Mouse (Mus musculus): ENCODE results near the gene Chd6. TPM values are rescaled to one million over a fixed set of nuclear protein-coding genes. Genes with fewer than 3 reads are reported as not detected.
"Not testable (repeated sequence)": the region's sequence is repeated elsewhere in the genome, so short reads cannot be mapped to it uniquely, and the experiment has no call there.

The Chd6 gene
- polyA plus RNA-seq, 2 experiments: 27.5 to 29.3 TPM

DNA sequence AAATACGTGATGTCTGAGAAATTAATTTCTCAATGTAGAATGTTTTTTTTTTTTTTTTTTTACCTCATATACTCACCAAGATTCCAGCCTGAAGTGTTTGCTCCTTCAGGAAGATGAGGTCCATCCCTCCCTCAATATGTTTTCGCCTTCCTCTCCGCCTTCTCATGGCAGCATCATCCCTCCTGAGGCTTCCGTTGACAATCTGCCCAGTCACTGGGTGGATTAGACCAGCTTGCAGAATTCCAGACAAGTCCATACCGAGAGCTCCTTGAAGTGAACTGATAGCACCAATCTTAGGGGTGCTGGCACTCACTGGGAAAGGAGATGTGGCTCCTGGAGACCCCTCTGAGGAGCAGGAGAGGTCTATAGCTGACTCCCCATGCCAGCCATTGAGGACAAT is 149.0 kb downstream of the Chd6 start:
- Histone ChIP-seq H3K27ac (replicated peaks; ENCODE audit: low read depth, low read length) (no peak overlapping the region), H3K36me3 (ENCODE audit: control insufficient read depth, insufficient read depth, low read length) (peaks cover 84% of the 10 kb centered on the region), H3K27me3 (ENCODE audit: control insufficient read depth, insufficient read depth, low read length) (no peaks in the 10 kb centered on the region), H3K4me1 (ENCODE audit: control insufficient read depth, insufficient read depth, low read length) (no peaks in the 10 kb centered on the region), H3K9me3 (ENCODE audit: control insufficient read depth, low read length) (no peaks in the 10 kb centered on the region), H3K4me3 (replicated peaks; ENCODE audit: low read length) (no peak overlapping the region), H3K4me2 (replicated peaks; ENCODE audit: low read depth, low read length, severe bottlenecking) (no peak overlapping the region), H3K9ac (ENCODE audit: low read depth, low read length, severe bottlenecking) (no peak overlapping the region)
- DNase-seq (ENCODE audit: low spot score): no peak
- ATAC-seq (ENCODE audit: low FRiP score, low read depth): no peak
- no peak for TF ChIP-seq POLR2A (IDR thresholded peaks at IDR 0.05; ENCODE audit: borderline replicate concordance, extremely low read depth, insufficient read depth, insufficient read length)
- WGBS: 94% methylated on average over 5 of the region's 5 CpGs

DNA sequence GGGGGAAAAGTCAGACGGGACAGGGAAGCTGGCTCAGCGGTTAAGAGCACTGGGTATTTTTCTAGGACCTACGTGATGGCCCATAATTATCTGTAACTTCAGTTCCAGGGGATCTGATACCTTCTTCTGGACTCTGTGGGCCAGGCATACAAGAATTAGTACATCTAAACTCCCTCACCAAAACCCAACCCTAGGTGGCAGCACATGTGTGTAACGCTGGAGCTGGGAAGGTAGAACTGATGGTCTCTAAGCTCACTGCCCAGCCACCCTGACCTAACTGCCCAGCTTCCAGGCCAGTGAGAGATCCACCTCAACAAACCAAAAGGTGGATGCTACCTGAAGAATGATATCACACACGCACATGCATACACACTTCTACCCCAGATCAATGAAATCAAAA is 150.1 kb downstream of the Chd6 start:
- no peak for TF ChIP-seq POLR2A (IDR thresholded peaks at IDR 0.05; ENCODE audit: borderline replicate concordance, extremely low read depth, insufficient read depth, insufficient read length)
- DNase-seq (ENCODE audit: low spot score) (no peak), ATAC-seq (ENCODE audit: low FRiP score, low read depth) (no peak)
- peaks cover 2% of the 10 kb centered on the region; the same call in 1 of the 2 replicates for H3K4me1 ChIP-seq (ENCODE audit: control insufficient read depth, insufficient read depth, low read length)
- 92% methylated on average over 5 of the region's 5 CpGs for WGBS
- no peak overlapping the region for H3K4me2 ChIP-seq (replicated peaks; ENCODE audit: low read depth, low read length, severe bottlenecking)
- no peaks in the 10 kb centered on the region for H3K27me3 ChIP-seq (ENCODE audit: control insufficient read depth, insufficient read depth, low read length)
- no peaks in the 10 kb centered on the region for H3K9me3 ChIP-seq (ENCODE audit: control insufficient read depth, low read length)
- no peak overlapping the region for H3K27ac ChIP-seq (replicated peaks; ENCODE audit: low read depth, low read length)
- no peak overlapping the region for H3K9ac ChIP-seq (ENCODE audit: low read depth, low read length, severe bottlenecking)
- no peak overlapping the region for H3K4me3 ChIP-seq (replicated peaks; ENCODE audit: low read length)
- H3K36me3 ChIP-seq (ENCODE audit: control insufficient read depth, insufficient read depth, low read length): peaks cover 84% of the 10 kb centered on the region

DNA sequence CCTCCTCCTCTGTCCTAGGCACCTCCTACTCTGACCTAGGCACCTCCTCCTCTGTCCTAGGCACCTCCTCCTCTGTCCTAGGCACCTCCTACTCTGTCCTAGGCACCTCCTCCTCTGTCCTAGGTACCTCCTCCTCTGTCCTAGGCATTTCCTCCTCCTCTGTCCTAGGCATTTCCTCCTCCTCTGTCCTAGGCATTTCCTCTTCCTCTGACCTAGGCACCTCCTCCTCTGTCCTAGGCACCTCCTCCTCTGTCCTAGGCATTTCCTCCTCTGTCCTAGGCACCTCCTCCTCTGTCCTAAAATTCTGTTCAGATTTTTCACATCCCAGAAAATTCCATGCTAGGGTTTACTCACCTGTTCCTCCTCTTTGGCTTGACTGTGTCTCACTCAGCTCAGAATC is 151.1 kb downstream of the Chd6 start:
- not testable (repeated sequence) for H3K4me2 ChIP-seq (replicated peaks; ENCODE audit: low read depth, low read length, severe bottlenecking); H3K4me1 ChIP-seq (ENCODE audit: control insufficient read depth, insufficient read depth, low read length); H3K9me3 ChIP-seq (ENCODE audit: control insufficient read depth, low read length); DNase-seq (ENCODE audit: low spot score); ATAC-seq (ENCODE audit: low FRiP score, low read depth); H3K4me3 ChIP-seq (replicated peaks; ENCODE audit: low read length); H3K27ac ChIP-seq (replicated peaks; ENCODE audit: low read depth, low read length); H3K9ac ChIP-seq (ENCODE audit: low read depth, low read length, severe bottlenecking); H3K27me3 ChIP-seq (ENCODE audit: control insufficient read depth, insufficient read depth, low read length)
- H3K36me3 ChIP-seq (ENCODE audit: control insufficient read depth, insufficient read depth, low read length): peaks cover 78% of the 10 kb centered on the region

DNA sequence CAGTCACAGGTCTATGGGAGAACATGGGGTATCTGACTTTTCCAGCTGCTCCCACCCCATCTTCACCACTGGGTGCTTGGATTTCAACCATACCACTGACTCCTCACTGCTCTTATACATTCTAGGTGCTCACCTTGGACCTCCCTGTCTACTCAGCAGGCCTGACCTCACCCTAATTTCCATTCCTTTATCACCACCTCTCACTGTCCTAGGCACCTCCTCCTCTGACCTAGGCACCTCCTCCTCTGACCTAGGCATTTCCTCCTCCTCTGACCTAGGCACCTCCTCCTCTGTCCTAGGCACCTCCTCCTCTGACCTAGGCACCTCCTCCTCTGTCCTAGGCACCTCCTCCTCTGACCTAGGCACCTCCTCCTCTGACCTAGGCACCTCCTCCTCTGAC is 151.6 kb downstream of the Chd6 start:
- H3K4me1 ChIP-seq (ENCODE audit: control insufficient read depth, insufficient read depth, low read length); DNase-seq (ENCODE audit: low spot score); ATAC-seq (ENCODE audit: low FRiP score, low read depth): not testable (repeated sequence)

DNA sequence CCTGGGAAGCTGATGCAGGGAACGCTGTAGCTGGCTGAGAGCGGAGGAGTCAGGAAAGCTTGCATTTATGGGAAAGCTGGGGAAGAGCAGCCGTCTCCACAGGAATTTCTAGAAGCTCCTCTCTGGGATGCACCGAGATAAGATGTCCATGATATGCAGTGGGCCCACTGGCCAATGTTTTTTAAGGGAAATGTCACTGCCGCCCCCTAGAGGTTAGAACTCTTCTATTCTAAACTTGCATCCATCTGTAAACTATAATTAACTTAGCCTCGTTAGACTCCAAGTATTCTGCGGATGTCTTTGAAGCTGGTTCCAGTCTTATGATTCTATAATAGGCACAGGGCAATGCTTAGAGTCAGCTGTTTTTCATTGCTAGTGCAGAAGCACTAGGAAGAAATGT is 153.5 kb downstream of the Chd6 start:
- TF ChIP-seq POLR2A (IDR thresholded peaks at IDR 0.05; ENCODE audit: borderline replicate concordance, extremely low read depth, insufficient read depth, insufficient read length): no peak
- DNase-seq (ENCODE audit: low spot score): peak; percentile 61
- Histone ChIP-seq H3K27ac (replicated peaks; ENCODE audit: low read depth, low read length) (no peak overlapping the region), H3K27me3 (ENCODE audit: control insufficient read depth, insufficient read depth, low read length) (no peaks in the 10 kb centered on the region), H3K4me1 (ENCODE audit: control insufficient read depth, insufficient read depth, low read length) (peaks cover 6% of the 10 kb centered on the region; the same call in 1 of the 2 replicates), H3K36me3 (ENCODE audit: control insufficient read depth, insufficient read depth, low read length) (peaks cover 74% of the 10 kb centered on the region), H3K9ac (ENCODE audit: low read depth, low read length, severe bottlenecking) (no peak overlapping the region), H3K4me2 (replicated peaks; ENCODE audit: low read depth, low read length, severe bottlenecking) (no peak overlapping the region), H3K9me3 (ENCODE audit: control insufficient read depth, low read length) (no peaks in the 10 kb centered on the region), H3K4me3 (replicated peaks; ENCODE audit: low read length) (no peak overlapping the region)
- 49% methylated on average over 7 of the region's 7 CpGs for WGBS
- ATAC-seq (ENCODE audit: low FRiP score, low read depth): peak; percentile 42; the same call in 1 of the 2 replicates

More for the DNA sequence above, 151.6 kb downstream of the Chd6 start:
- not testable (repeated sequence) for H3K4me2 ChIP-seq (replicated peaks; ENCODE audit: low read depth, low read length, severe bottlenecking); H3K27ac ChIP-seq (replicated peaks; ENCODE audit: low read depth, low read length); H3K4me3 ChIP-seq (replicated peaks; ENCODE audit: low read length); H3K27me3 ChIP-seq (ENCODE audit: control insufficient read depth, insufficient read depth, low read length); H3K9me3 ChIP-seq (ENCODE audit: control insufficient read depth, low read length); H3K9ac ChIP-seq (ENCODE audit: low read depth, low read length, severe bottlenecking)
- peaks cover 76% of the 10 kb centered on the region for H3K36me3 ChIP-seq (ENCODE audit: control insufficient read depth, insufficient read depth, low read length)

DNA sequence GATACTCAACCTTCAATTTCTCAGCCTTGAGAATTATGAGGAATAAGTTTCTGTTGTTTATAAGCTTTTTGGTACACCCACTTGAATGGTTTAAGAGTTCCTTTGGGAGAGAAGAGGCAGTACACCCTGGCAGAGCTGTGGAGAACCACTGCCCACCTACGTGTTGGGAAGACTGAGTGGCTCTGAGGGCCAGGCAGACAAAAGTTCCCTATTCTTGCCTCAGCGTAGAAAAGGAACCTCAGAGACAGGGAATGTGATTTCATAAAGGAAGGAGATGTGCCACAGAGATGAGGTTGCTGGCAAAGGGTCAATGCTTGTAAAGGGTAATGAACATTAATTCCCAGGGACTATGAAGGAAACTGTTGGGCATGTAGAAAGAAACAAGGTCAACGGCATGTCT is 154.3 kb downstream of the Chd6 start:
- H3K9me3 ChIP-seq (ENCODE audit: control insufficient read depth, low read length): no peaks in the 10 kb centered on the region
- no peak for TF ChIP-seq POLR2A (IDR thresholded peaks at IDR 0.05; ENCODE audit: borderline replicate concordance, extremely low read depth, insufficient read depth, insufficient read length)
- DNase-seq (ENCODE audit: low spot score): no peak
- peaks cover 76% of the 10 kb centered on the region for H3K36me3 ChIP-seq (ENCODE audit: control insufficient read depth, insufficient read depth, low read length)
- H3K4me3 ChIP-seq (replicated peaks; ENCODE audit: low read length): no peak overlapping the region
- H3K4me1 ChIP-seq (ENCODE audit: control insufficient read depth, insufficient read depth, low read length): peaks cover 6% of the 10 kb centered on the region; the same call in 1 of the 2 replicates
- no peak overlapping the region for H3K9ac ChIP-seq (ENCODE audit: low read depth, low read length, severe bottlenecking)
- H3K27me3 ChIP-seq (ENCODE audit: control insufficient read depth, insufficient read depth, low read length): no peaks in the 10 kb centered on the region
- ATAC-seq (ENCODE audit: low FRiP score, low read depth): no peak
- no peak overlapping the region for H3K4me2 ChIP-seq (replicated peaks; ENCODE audit: low read depth, low read length, severe bottlenecking)
- no peak overlapping the region for H3K27ac ChIP-seq (replicated peaks; ENCODE audit: low read depth, low read length)
- WGBS: 85% methylated on average over 3 of the region's 3 CpGs

All from limb, embryonic 14.5 days (tissue).